Mouse (Mus musculus) brain, embryonic 14.5 days (tissue): ENCODE measurements around the gene Fam222a. TPM values are rescaled to one million over a fixed set of nuclear protein-coding genes. Genes with fewer than 3 reads are reported as not detected.

Experiments
- DNase-seq: peaks from one replicate; pipeline ENCODE4 v3.0.0-alpha.2; 2011; ENCODE audit warnings: low read depth
- CTCF ChIP-seq: fragments of 200-500 bp; IDR thresholded peaks from 2 replicates; pipeline ENCODE4 v1.5.1; 2012; ENCODE audit warnings: inconsistent platforms, mild to moderate bottlenecking, moderate library complexity, borderline replicate concordance; ENCODE audit not compliant: insufficient read depth, insufficient read length; ENCODE audit errors: extremely low read depth
- POLR2A ChIP-seq: fragments of 200-500 bp; IDR thresholded peaks from 2 replicates; pipeline ENCODE4 v1.6.1; 2012; ENCODE audit warnings: mild to moderate bottlenecking, inconsistent platforms, borderline replicate concordance; ENCODE audit not compliant: poor library complexity, insufficient read depth, insufficient read length, severe bottlenecking; ENCODE audit errors: extremely low read depth
- polyA plus RNA-seq: library from polyadenylated mRNA; depleted of rRNA; stranded (reverse); fragments of >200 nt; gene quantifications from 2 replicates; pipeline ENCODE4 v1.2.3, GENCODE M21; 2012

The Fam222a gene
- polyA plus RNA-seq, 1 experiment: 16.6 TPM

- DNase-seq: peak; percentile 26
- TF ChIP-seq CTCF: no peak
- no peak for TF ChIP-seq POLR2A
Observed at GRCm38 (mm10) chr5:114545076-114545475, 22.7 kb upstream of the Fam222a start.

- TF ChIP-seq POLR2A (no peak), CTCF (no peak)
- no peak for DNase-seq
Observed at GRCm38 (mm10) chr5:114548976-114549375, 18.8 kb upstream of the Fam222a start.

- DNase-seq: no peak
- TF ChIP-seq POLR2A (no peak), CTCF (no peak)
Observed at GRCm38 (mm10) chr5:114549770-114550169, 18.0 kb upstream of the Fam222a start.

- TF ChIP-seq POLR2A: no peak
- TF ChIP-seq CTCF: no peak
- no peak for DNase-seq
Observed at GRCm38 (mm10) chr5:114550431-114550830, 17.4 kb upstream of the Fam222a start.

- TF ChIP-seq CTCF: no peak
Observed at GRCm38 (mm10) chr5:114550886-114551492, 16.8 kb upstream of the Fam222a start.

GRCm38 (mm10) chr5:114552507-114553208 is 15.2 kb upstream of the Fam222a start:
- TF ChIP-seq CTCF (no peak), POLR2A (no peak)
- DNase-seq: no peak

More at GRCm38 (mm10) chr5:114550886-114551492, 16.8 kb upstream of the Fam222a start:
- DNase-seq: no peak

- TF ChIP-seq CTCF (no peak), POLR2A (no peak)
- DNase-seq: no peak
Observed at GRCm38 (mm10) chr5:114553706-114554105, 14.1 kb upstream of the Fam222a start.

- no peak for DNase-seq
- no peak for TF ChIP-seq POLR2A
- peak; percentile 34; the same call in 1 of the 2 replicates for TF ChIP-seq CTCF
Observed at GRCm38 (mm10) chr5:114555424-114555823, 12.4 kb upstream of the Fam222a start.

DNA sequence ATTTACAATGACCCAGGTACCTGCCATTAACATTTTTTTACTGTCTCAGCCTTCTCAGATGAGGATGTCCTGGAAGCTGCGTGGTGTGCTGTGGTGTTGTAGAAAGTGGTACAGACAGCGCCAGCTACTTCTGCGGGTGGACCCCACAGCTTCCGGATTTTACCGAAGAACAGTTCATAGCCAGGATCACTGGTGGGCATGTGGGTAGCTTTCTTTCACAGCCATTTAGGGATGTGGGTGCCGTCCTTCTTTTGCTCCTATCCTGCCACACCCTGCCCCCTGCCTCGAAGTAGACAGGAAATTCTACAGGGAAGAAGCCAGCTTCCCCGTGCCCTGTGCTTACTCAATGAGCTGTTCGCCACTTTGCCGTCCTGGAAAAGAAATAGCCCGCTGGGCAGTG is 11.7 kb upstream of the Fam222a start:
- TF ChIP-seq CTCF (no peak), POLR2A (no peak)
- no peak for DNase-seq

- DNase-seq: no peak
- no peak for TF ChIP-seq POLR2A
- TF ChIP-seq CTCF: no peak
Observed at GRCm38 (mm10) chr5:114557765-114558731, 9.8 kb upstream of the Fam222a start.

DNA sequence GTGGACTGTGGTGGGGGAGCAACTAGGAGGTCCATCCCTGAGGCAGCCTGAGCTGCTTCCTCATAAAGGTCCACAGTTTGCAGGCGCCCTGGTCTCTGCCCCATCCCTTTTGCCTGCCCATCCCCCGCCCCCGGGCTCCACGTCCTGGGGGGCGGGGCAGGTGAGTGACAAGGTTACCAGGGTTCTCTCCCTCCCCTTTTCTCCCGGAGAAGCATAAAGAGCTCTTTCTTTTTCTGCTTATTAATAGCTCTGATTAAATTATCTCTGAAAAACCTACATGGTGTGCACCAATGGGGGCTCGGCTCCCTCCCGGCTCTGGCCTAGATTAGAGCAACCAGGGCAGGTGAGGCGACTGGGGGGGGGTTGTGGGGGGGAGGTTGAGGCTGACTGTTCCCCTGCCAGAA is 7.3 kb upstream of the Fam222a start:
- no peak for TF ChIP-seq CTCF
- TF ChIP-seq POLR2A: no peak
- no peak for DNase-seq

GRCm38 (mm10) chr5:114560965-114561364 is 6.9 kb upstream of the Fam222a start:
- no peak for TF ChIP-seq POLR2A
- no peak for TF ChIP-seq CTCF
- DNase-seq: no peak

- TF ChIP-seq POLR2A: no peak
- no peak for TF ChIP-seq CTCF
- DNase-seq: no peak
Observed at GRCm38 (mm10) chr5:114563994-114564393, 3.8 kb upstream of the Fam222a start.
